Mouse (Mus musculus) gastrocnemius, adult 18-20 months (tissue): ENCODE data around the gene Galnt16. TPM values are rescaled to one million over a fixed set of nuclear protein-coding genes. Genes with fewer than 3 reads are reported as not detected.

ENCODE experiments used
- DNase-seq: peaks from one replicate; pipeline ENCODE4 v3.0.0; 2021; ENCODE audit warnings: low spot score
- total RNA-seq, 2 experiments: library from RNA; stranded (reverse); gene quantifications; 2 replicates each; pipeline ENCODE4 v1.2.3; 2021

The Galnt16 gene
- total RNA-seq, 2 experiments from 2014 or later = 3.0 TPM

- no peak for DNase-seq
These were observed 140.6 kb downstream of the Galnt16 start for GRCm38 (mm10) chr12:80658661-80659060.

DNA sequence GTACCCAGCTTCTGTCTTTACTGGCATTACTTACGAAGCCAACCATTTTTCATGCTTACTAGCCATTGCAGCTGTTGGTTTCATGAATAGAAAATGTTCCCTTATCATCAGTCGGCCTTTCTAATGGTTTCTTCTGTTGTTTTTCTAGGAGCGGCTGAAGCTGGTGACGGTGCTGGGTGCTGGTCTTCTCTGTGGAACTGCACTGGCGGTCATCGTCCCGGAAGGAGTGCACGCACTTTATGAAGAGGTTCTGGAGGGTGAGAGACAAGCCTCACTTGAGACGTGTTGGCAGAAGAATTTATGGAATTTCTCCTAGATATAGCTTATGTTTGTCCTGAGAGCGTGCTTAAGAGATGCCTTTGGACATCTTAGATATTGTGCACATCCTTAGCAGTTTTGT is 144.2 kb downstream of the Galnt16 start:
- no peak for DNase-seq

DNA sequence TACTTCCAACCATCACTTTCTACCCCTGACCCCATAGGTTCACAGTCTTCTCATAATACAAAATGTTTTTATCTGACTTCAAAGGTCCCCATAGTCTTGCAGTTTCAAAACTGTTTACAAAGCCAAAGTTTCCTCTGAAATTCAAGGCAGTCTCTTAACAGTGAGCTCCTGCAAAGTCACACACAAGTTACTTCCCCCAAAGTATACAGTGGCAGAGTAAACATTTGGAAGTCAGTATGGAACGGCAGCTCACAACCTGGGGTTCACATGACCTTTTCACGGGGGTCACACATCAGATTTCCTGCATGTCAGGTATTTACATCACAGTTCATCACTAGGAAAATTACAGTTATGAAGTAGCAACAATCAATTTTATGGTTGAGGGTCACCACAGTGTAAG is 145.9 kb downstream of the Galnt16 start:
- DNase-seq = no peak

DNA sequence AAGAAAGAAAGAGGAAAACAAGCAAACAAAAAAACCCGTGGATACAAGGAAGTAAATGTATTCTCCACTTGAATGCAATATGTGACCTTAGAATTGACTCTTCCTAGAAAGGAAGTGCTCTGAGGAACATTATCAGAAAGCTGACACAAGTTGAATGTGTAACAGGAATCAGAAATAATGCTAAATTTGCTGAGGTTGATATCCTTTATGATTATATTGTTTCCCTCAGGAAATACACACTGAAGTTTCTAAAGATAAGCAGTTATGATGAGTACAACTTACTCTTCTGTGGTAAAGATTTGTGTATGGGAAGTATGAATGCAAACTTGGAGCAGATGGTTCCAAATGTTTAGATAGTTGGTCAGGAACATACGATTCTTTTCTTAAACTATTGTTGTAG is 150.3 kb downstream of the Galnt16 start:
- DNase-seq = no peak

DNA sequence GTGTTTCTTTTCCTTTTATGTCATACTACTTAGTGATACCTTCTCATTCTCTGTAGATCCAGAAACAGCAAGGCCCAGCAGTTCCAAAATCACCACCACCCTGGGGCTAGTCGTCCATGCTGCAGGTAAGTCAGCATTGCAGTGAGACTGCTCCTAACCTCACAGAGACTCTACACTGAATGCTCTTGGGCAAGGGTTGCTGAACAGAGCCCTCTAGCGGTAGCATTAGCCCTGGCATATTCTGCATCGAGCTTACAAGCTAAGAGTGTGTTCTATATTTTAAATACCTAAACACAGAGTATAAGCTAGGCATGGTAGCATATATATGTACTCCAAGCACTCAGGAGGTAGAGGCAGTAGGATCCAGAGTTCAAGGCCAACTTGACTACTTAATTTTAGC is 155.1 kb downstream of the Galnt16 start:
- peak; percentile 48 for DNase-seq

Other genes with a start within 250 kb of the Galnt16 start
- gene Dcaf5, start 81.7 kb upstream of the Galnt16 start, total RNA-seq = 10 to 100 TPM; 40.4 to 49.1 TPM
- gene Exd2, start 55.2 kb upstream of the Galnt16 start, total RNA-seq = 10 to 100 TPM; 24.3 to 27.0 TPM
- gene Slc39a9, start 125.6 kb downstream of the Galnt16 start, total RNA-seq = 1 to 10 TPM; 6.9 to 8.3 TPM
- 10 to 100 TPM; 14.7 to 18.2 TPM for gene Erh, start 126.1 kb downstream of the Galnt16 start, total RNA-seq
- under 1 TPM; 0.46 to 0.66 TPM for gene Plekhd1, start 174.3 kb downstream of the Galnt16 start, total RNA-seq
- gene Ccdc177, start 242.4 kb downstream of the Galnt16 start, total RNA-seq = not detected